Mouse (Mus musculus) heart, postnatal 0 days (tissue): Measurements from ENCODE around the gene Ms4a2.

Experiments
- CTCF ChIP-seq: IDR thresholded peaks from 2 replicates; pipeline ENCODE4 v1.5.1; 2016; ENCODE audit warnings: antibody characterized with exemption, control low read depth, low read depth
- EP300 ChIP-seq: IDR thresholded peaks from 2 replicates; pipeline ENCODE4 v1.6.1; 2016; ENCODE audit warnings: antibody characterized with exemption, low read depth

DNA sequence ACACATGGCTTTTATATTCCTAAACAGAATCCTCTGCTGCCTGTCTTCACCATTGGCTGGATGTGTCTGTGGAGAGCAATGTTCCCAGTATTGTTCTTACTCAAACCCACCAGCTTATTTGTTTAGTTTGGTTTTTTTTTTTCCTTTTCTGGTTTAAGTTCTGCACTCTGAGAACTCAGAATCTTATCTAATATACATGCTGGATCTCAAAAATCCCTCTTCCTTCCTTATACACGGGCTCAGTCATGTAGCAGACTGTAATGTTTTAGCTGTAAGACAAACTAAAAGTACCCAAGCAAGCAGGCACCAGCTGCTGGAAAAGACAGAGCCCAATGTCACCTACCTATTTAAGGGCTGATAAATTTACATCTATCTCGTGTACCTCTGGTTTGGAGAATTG lies 8.7 kb downstream of the Ms4a2 start:
- TF ChIP-seq EP300: no peak
- TF ChIP-seq CTCF: no peak
